Mouse (Mus musculus) erythroblast, adult 5-6 weeks (primary cell): ENCODE measurements around the gene Filip1l. TPM values are rescaled to one million over a fixed set of nuclear protein-coding genes. Genes with fewer than 3 reads are reported as not detected.

Experiments used
- ATAC-seq: replicated peaks from 2 replicates; pipeline ENCODE4 v1.8.0; 2016; ENCODE audit warnings: moderate number of reproducible peaks, mild to moderate bottlenecking, moderate TSS enrichment, inconsistent platforms; ENCODE audit not compliant: poor library complexity, low FRiP score, severe bottlenecking
- total RNA-seq, 2 experiments: library from RNA; stranded (forward) in 1 of 2; stranded (reverse) in 1 of 2; fragments of 150-400 nt in 1 of 2; fragments of 200-764, 138-1000 nt in 1 of 2; gene quantifications; 2 replicates each; pipeline versions ENCODE4 v1.2.3 to v1.2.4; 2015 to 2017; ENCODE audit warnings: low replicate concordance in 2 of 2

Filip1l gene
- total RNA-seq, 2 experiments from 2014 or later = 5.4 to 23.4 TPM

GRCm38 (mm10) chr16:57470286-57470830 is 117.5 kb downstream of the Filip1l start:
- ATAC-seq = no peak

GRCm38 (mm10) chr16:57471071-57471470 is 118.2 kb downstream of the Filip1l start:
- no peak for ATAC-seq

- no peak for ATAC-seq
Observed at GRCm38 (mm10) chr16:57473415-57474085, 120.7 kb downstream of the Filip1l start.

GRCm38 (mm10) chr16:57478451-57478850 is 125.6 kb downstream of the Filip1l start:
- ATAC-seq = no peak

- no peak for ATAC-seq
Observed at GRCm38 (mm10) chr16:57479776-57480175, 126.9 kb downstream of the Filip1l start.

GRCm38 (mm10) chr16:57482264-57482663 is 129.4 kb downstream of the Filip1l start:
- ATAC-seq = no peak

GRCm38 (mm10) chr16:57482911-57483310 is 130.0 kb downstream of the Filip1l start:
- ATAC-seq = no peak

- no peak for ATAC-seq
Observed at GRCm38 (mm10) chr16:57483503-57483902, 130.6 kb downstream of the Filip1l start.

- ATAC-seq = no peak
Observed at GRCm38 (mm10) chr16:57484043-57484795, 131.3 kb downstream of the Filip1l start.

GRCm38 (mm10) chr16:57485265-57485664 is 132.4 kb downstream of the Filip1l start:
- no peak for ATAC-seq

- no peak for ATAC-seq
Observed at GRCm38 (mm10) chr16:57486266-57486665, 133.4 kb downstream of the Filip1l start.

GRCm38 (mm10) chr16:57488661-57489060 is 135.8 kb downstream of the Filip1l start:
- ATAC-seq = no peak

GRCm38 (mm10) chr16:57490691-57491090 is 137.8 kb downstream of the Filip1l start:
- no peak for ATAC-seq

- no peak for ATAC-seq
Observed at GRCm38 (mm10) chr16:57491853-57492252, 139.0 kb downstream of the Filip1l start.

GRCm38 (mm10) chr16:57495476-57496203 is 142.7 kb downstream of the Filip1l start:
- no peak for ATAC-seq

- no peak for ATAC-seq
Observed at GRCm38 (mm10) chr16:57496437-57497173, 143.7 kb downstream of the Filip1l start.

- no peak for ATAC-seq
Observed at GRCm38 (mm10) chr16:57500851-57501250, 148.0 kb downstream of the Filip1l start.

- no peak for ATAC-seq
Observed at GRCm38 (mm10) chr16:57502230-57502629, 149.3 kb downstream of the Filip1l start.

GRCm38 (mm10) chr16:57502761-57503160 is 149.9 kb downstream of the Filip1l start:
- no peak for ATAC-seq

- no peak for ATAC-seq
Observed at GRCm38 (mm10) chr16:57504728-57505127, 151.8 kb downstream of the Filip1l start.
